Mouse (Mus musculus) embryonic facial prominence, embryonic 13.5 days (tissue): ENCODE results near the gene Hipk3. TPM values are rescaled to one million over a fixed set of nuclear protein-coding genes. Genes with fewer than 3 reads are reported as not detected.

Experiments used
- ATAC-seq: fragments of 200-750 bp; cut with Nextera tagmentation; 2 replicates; pipeline ENCODE4 v1.8.0; 2017; ENCODE audit warnings: low read depth; ENCODE audit not compliant: insufficient number of reproducible peaks, insufficient read depth, low FRiP score, low TSS enrichment
- H3K27ac ChIP-seq: fragments of 300-500 bp; sonication (generic); 2 replicates; pipeline ENCODE4 v1.5.1; 2015; ENCODE audit warnings: moderate library complexity, mild to moderate bottlenecking, inconsistent platforms
- H3K27me3 ChIP-seq: fragments of 300-500 bp; sonication (generic); 2 replicates; pipeline ENCODE4 v1.6.1; 2015; ENCODE audit warnings: mild to moderate bottlenecking, inconsistent platforms
- H3K36me3 ChIP-seq: fragments of 300-500 bp; sonication (generic); 2 replicates; pipeline ENCODE4 v1.6.1; 2015; ENCODE audit warnings: mild to moderate bottlenecking, inconsistent platforms
- H3K4me1 ChIP-seq: fragments of 300-500 bp; sonication (generic); 2 replicates; pipeline ENCODE4 v1.6.1; 2015; ENCODE audit warnings: inconsistent platforms
- H3K4me2 ChIP-seq: fragments of 300-500 bp; sonication (generic); 2 replicates; pipeline ENCODE4 v1.6.1; 2015; ENCODE audit warnings: moderate library complexity, mild to moderate bottlenecking, inconsistent platforms
- H3K4me3 ChIP-seq: fragments of 300-500 bp; sonication (generic); 2 replicates; pipeline ENCODE4 v1.5.1; 2015; ENCODE audit warnings: mild to moderate bottlenecking, inconsistent platforms
- H3K9ac ChIP-seq: fragments of 300-500 bp; sonication (generic); 2 replicates; pipeline ENCODE4 v1.6.1; 2015; ENCODE audit warnings: mild to moderate bottlenecking, inconsistent platforms
- H3K9me3 ChIP-seq: fragments of 300-500 bp; sonication (generic); 2 replicates; pipeline ENCODE4 v1.6.1; 2016; ENCODE audit warnings: inconsistent platforms
- WGBS: fragments of 180-500 bp; shearing (Covaris S2); methylation state at CpG from one replicate; pipeline ENCODE4 v1.1.7; 2015; ENCODE audit warnings: mixed read lengths; 5-methylcytosine and 5-hydroxymethylcytosine counted together
- polyA plus RNA-seq: library from polyadenylated mRNA; unstranded; fragments of >200 nt; fragmentation: Nextera tagmentation; extraction: Ambion mirVana; gene quantifications from 2 replicates; pipeline ENCODE4 v1.2.1, GENCODE M21; 2015

The Hipk3 gene
- polyA plus RNA-seq, 1 experiment from 2014 or later = 12.8 TPM

DNA sequence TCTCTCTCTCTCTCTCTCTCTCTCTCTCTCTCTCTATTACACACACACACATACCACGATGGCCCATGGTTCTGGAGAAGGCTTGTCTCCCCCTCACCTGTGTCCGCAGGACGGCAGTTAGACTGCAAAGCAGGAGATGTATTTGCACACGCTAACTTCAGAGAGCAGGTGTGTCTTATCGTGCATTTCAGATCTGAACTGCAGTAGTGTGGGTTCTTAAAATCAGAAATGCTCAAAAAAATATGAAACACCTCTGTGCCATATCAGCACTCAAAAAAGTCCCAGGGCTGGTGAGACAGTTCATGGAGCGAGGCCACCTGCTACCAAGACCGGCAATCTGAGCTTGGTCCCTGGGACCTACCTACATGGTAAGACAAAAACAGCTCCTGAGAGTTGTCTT lies 82.4 kb downstream of the Hipk3 start:
- Histone ChIP-seq H3K9me3 (no peaks in the 10 kb centered on the region), H3K4me1 (peaks cover 18% of the 10 kb centered on the region), H3K36me3 (no peaks in the 10 kb centered on the region), H3K27me3 (peaks cover 76% of the 10 kb centered on the region), H3K4me3 (no peak overlapping the region), H3K27ac (no peak overlapping the region), H3K9ac (no peak overlapping the region), H3K4me2 (no peak overlapping the region)
- ATAC-seq = no peak
- 87% methylated on average over 7 of the region's 7 CpGs for WGBS

DNA sequence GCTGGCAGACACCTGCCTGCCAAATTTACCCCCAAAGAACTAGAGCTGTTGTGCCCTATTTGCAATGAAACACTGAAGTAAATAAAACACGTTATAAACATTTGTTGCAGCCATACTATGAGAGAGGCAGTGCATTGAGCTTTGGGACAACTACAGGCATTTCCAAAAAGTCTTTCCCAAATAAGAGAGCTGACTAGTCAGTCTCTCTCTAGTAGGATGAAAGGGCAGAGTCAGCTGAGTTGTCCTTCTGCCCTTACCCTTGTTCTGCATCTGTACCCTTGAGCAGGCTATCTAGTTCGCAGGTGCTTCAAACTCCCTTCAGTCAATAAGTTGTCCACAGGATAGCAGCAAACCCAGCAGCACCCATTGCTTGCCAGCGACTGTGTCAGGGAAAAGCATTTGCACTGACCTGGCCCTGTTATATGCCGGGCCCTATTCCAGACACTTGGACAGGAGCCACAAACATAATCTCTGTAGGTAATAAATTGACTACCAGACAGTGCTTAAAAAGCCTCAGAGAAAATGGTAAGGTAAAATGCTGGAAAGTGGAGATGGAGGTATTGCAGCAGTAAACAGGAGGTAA lies 83.2 kb downstream of the Hipk3 start, which contains the start of gene D430041D05Rik:
Gene D430041D05Rik (minus strand): TSS at position 51 of the 583 bp plus-strand sequence.
- no peak for ATAC-seq
- peaks cover 82% of the 10 kb centered on the region for H3K27me3 ChIP-seq

DNA sequence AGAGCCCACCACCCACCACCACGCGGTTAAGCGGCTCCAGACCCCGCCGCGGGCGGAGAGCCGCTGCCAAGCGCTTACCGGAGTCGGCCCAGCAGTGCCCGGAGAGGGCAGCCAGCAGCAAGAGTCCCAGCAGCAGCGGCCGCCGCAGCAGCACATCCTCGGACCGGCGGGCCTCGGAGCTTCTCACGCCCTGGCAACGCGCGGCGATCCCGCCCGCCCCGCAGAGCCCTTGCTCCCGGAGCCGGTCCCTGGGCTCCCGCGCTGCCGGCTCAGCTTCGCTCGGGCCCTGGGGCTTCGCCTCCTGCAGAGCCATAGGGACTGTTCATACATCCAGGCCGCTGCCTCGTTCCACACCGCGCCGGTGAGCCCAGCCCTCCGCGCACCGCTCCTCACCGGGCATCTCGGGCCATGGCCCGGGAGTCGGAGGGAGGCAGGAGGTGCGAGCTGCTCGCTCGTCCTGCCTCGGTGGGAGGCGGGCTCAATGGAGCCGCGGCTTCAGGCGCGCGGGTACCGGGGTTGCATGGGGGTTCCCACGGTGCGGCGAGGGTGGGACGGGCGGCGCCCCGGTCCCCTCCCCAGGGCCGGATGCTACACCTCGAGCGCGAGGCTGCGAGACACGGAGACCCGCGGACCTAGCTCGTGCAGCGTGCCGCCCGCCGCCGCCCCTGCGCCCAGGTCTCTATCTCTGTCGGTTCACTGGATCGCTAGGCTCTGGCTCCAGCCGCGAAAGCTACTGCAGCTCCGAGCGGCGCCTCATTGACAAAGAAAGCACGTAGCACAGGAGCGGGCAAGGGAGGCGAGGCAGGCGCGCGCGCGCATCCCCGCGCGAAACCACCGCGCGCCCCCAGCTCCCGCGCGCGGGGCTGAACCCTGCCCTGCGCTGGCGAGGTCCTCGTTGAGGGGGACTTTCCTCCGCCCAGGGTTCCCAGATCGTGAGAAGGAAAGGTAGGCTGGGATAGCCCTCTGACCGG lies 84.1 kb downstream of the Hipk3 start:
- H3K4me1 ChIP-seq = peaks cover 18% of the 10 kb centered on the region
- under 1% methylated on average over 111 of the region's 111 CpGs for WGBS
- H3K36me3 ChIP-seq = no peaks in the 10 kb centered on the region
- peak overlapping the region; percentile 67 for H3K4me3 ChIP-seq
- ATAC-seq = peak; percentile 60
- peak overlapping the region; percentile 100 for H3K4me2 ChIP-seq
- H3K27ac ChIP-seq = no peak overlapping the region
- no peaks in the 10 kb centered on the region for H3K9me3 ChIP-seq
- peaks cover 77% of the 10 kb centered on the region for H3K27me3 ChIP-seq
- H3K9ac ChIP-seq = peak overlapping the region; percentile 72

More for the DNA sequence above, 83.2 kb downstream of the Hipk3 start, which contains the start of gene D430041D05Rik:
- Histone ChIP-seq H3K27ac (no peak within 1 kb of the TSS), H3K4me3 (peak within 1 kb of the TSS; percentile 67), H3K9me3 (no peaks in the 10 kb centered on the region), H3K4me1 (peaks cover 18% of the 10 kb centered on the region), H3K9ac (peak within 1 kb of the TSS; percentile 72), H3K36me3 (no peaks in the 10 kb centered on the region), H3K4me2 (peak within 1 kb of the TSS; percentile 100)
- 61% methylated on average over 4 of the region's 4 CpGs for WGBS

DNA sequence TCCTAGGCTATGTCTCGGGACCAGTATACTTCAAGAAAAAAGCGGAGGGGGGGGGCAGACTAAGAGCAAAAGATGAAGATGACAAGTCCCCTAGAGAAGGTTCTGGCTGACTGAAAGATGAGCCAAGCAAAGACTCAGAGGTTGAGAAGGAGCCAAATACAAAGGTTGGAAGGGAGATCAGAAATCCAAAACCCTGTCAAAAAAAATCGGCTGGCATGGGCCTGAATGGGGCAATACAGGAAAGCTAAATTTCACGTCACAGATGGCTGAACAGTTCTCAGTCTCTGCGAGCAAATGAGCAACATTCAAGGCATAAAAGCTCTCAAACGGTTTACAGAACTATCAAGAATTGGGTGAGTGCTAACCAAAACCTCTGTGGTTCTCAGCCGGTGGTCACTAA lies 85.9 kb downstream of the Hipk3 start:
- H3K9me3 ChIP-seq = no peaks in the 10 kb centered on the region
- H3K4me1 ChIP-seq = peaks cover 18% of the 10 kb centered on the region
- H3K4me3 ChIP-seq = no peak overlapping the region
- H3K27ac ChIP-seq = no peak overlapping the region
- H3K9ac ChIP-seq = no peak overlapping the region
- ATAC-seq = no peak
- H3K4me2 ChIP-seq = no peak overlapping the region
- H3K36me3 ChIP-seq = no peaks in the 10 kb centered on the region
- peaks cover 71% of the 10 kb centered on the region for H3K27me3 ChIP-seq
- 61% methylated on average over 7 of the region's 7 CpGs for WGBS

DNA sequence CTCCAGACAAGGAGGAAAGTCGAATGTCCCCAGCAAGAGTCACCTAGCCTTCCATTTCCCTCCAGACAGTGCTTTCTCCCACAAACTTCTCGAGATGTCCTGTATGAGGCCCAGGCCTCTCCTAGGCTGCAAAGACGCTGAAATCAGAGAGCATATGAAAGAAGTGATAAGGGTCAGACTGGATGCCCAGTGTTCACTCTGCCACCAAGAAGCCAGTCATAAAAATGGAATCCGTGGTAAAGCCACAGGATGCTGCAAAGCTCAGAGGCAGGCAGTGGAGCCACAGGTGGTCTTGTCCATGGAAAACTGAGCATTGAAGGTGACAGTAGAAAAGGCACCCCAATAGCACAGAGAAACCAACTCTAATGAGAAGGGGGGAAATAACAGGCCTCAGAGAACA lies 86.3 kb downstream of the Hipk3 start:
- no peak for ATAC-seq
- H3K36me3 ChIP-seq = no peaks in the 10 kb centered on the region
- no peak overlapping the region for H3K4me3 ChIP-seq
- peaks cover 18% of the 10 kb centered on the region for H3K4me1 ChIP-seq
- no peak overlapping the region for H3K9ac ChIP-seq
- WGBS = 65% methylated on average over 4 of the region's 4 CpGs
- peaks cover 67% of the 10 kb centered on the region for H3K27me3 ChIP-seq
- H3K4me2 ChIP-seq = no peak overlapping the region
- no peak overlapping the region for H3K27ac ChIP-seq
- H3K9me3 ChIP-seq = no peaks in the 10 kb centered on the region

DNA sequence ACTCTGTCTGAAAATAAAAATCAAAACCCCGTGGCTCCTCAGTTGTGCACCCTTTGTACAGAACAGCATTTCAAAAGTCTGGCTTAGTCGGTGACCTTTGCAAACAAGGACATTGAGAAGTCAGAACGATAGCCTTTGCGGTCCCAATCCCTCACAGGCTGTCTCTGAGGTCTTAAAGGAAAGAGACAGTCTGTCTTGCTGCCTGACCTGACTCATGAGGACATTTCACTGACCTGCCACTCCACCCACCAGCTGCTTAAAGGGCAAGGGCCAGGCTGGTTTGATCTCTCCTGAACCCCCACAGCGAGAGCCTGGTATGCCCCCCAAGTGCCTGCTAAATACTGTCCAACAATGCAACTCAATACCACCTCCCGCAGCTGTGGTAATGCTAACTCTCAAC lies 90.2 kb downstream of the Hipk3 start:
- H3K27me3 ChIP-seq = peaks cover 28% of the 10 kb centered on the region
- ATAC-seq = no peak
- no peak overlapping the region for H3K4me3 ChIP-seq
- no peaks in the 10 kb centered on the region for H3K36me3 ChIP-seq
- WGBS = 84% methylated on average over 6 of the region's 6 CpGs
- H3K9ac ChIP-seq = no peak overlapping the region
- no peak overlapping the region for H3K27ac ChIP-seq
- no peaks in the 10 kb centered on the region for H3K9me3 ChIP-seq
- no peak overlapping the region for H3K4me2 ChIP-seq
- H3K4me1 ChIP-seq = peaks cover 4% of the 10 kb centered on the region

DNA sequence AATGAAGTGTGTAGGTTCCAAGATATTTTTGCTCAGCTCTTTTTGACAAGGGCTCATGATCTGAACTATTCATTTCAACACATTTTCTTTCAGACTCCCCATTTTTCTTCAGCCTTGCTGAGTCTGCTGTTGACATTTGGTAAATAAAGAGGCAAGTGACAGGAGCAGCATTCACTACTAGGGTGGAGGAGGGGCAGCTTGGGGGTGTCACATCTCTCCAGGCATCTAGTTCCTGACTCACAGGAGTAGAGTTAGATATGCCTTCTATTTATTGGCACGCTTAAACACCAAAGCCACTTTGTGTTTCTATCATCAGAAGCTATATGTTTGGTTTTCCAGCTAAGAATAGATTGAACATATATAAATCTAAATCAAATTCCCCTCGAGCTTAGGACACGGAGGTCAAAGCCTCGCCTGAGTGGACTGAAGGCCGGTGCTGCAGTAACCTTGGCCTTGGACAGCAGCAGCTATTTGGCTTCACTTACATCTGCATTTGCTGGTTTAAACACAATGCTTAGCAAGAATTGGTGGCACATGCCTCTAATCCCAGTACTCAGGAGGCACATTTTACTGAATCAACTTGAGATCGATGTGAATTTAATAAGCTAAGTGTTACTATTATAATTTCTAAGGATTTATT lies 95.5 kb downstream of the Hipk3 start:
- H3K9me3 ChIP-seq = no peaks in the 10 kb centered on the region
- H3K9ac ChIP-seq = no peak overlapping the region
- no peaks in the 10 kb centered on the region for H3K36me3 ChIP-seq
- no peak for ATAC-seq
- no peak overlapping the region for H3K4me2 ChIP-seq
- no peaks in the 10 kb centered on the region for H3K27me3 ChIP-seq
- H3K4me1 ChIP-seq = no peaks in the 10 kb centered on the region
- 85% methylated on average over 6 of the region's 6 CpGs for WGBS
- H3K4me3 ChIP-seq = no peak overlapping the region
- H3K27ac ChIP-seq = no peak overlapping the region

DNA sequence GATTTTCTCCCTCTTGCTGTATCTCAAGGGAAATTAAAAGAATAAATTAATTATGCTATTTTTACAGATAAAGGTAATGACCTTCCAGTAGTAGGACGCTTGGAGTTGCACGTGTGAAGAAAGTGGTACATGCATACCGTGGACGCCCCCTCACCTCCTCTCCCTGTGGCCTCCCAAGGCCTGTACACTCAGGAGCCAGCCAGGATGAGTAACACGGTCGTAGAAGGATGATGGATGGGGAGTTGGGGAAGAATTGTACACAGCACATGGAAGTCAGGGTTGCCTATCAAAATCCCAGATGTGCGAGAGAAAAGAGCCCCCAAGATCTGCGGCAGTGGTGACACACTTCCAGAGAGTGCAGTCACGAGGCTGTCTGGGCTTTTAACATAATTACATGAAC lies 98.3 kb downstream of the Hipk3 start:
- Histone ChIP-seq H3K9me3 (no peaks in the 10 kb centered on the region), H3K9ac (no peak overlapping the region), H3K27ac (no peak overlapping the region), H3K4me1 (no peaks in the 10 kb centered on the region), H3K4me3 (no peak overlapping the region), H3K27me3 (no peaks in the 10 kb centered on the region), H3K4me2 (no peak overlapping the region), H3K36me3 (no peaks in the 10 kb centered on the region)
- 81% methylated on average over 9 of the region's 9 CpGs for WGBS
- no peak for ATAC-seq

DNA sequence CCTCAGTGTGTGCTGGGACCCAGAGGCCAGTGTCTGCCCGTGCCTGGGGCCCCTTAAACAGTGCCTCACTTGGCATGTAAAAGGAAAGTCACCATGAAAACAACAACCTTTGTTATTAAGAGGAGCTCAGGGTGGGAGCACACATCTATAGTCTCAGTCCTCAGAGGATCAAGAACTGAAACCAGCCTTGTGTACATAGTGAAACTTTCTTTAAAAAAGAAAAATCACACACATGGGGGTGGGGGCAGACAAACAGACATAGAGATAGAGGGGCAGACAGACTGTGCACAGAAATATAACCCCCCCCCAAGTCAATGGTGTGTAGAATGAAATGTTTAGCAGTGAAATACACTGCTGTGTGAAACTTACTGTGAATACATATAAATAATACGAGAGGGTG lies 99.5 kb downstream of the Hipk3 start:
- no peaks in the 10 kb centered on the region for H3K27me3 ChIP-seq
- H3K27ac ChIP-seq = no peak overlapping the region
- no peak overlapping the region for H3K4me2 ChIP-seq
- no peaks in the 10 kb centered on the region for H3K4me1 ChIP-seq
- H3K9me3 ChIP-seq = no peaks in the 10 kb centered on the region
- 52% methylated on average over 2 of the region's 2 CpGs for WGBS
- H3K36me3 ChIP-seq = no peaks in the 10 kb centered on the region
- H3K4me3 ChIP-seq = no peak overlapping the region
- H3K9ac ChIP-seq = no peak overlapping the region
- no peak for ATAC-seq

DNA sequence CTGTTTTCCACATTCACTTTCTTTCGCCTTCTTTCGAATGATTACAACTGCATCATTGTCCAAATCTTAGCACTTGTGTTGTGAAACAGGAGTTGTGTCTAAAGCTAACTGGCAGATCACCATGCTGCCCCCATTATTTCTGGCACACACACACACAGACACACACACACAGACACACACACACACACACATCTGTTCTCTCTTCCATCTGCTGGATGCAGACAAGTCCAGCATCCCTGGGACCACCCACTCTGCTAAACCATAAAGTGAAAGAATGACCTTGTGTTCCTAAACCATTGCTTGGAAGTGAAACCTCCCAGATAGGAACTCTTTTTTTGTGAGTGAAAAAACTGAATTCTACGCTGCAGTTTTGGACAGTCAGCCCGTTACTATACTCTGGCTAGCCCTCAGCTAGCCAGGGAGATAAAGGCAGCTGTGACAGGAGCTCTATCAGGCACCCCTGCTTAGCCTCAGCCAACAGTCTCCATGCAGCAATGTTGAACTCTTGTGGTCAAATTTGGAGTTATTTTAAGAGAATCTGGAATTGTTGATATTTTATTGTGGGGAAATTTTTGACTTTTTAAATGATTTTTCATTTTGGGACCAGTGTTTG lies 101.4 kb downstream of the Hipk3 start:
- ATAC-seq = no peak
- Histone ChIP-seq H3K27ac (no peak overlapping the region), H3K4me1 (no peaks in the 10 kb centered on the region), H3K27me3 (no peaks in the 10 kb centered on the region), H3K36me3 (no peaks in the 10 kb centered on the region), H3K4me3 (no peak overlapping the region), H3K4me2 (no peak overlapping the region), H3K9ac (no peak overlapping the region), H3K9me3 (no peaks in the 10 kb centered on the region)
- 75% methylated on average over 4 of the region's 4 CpGs for WGBS

DNA sequence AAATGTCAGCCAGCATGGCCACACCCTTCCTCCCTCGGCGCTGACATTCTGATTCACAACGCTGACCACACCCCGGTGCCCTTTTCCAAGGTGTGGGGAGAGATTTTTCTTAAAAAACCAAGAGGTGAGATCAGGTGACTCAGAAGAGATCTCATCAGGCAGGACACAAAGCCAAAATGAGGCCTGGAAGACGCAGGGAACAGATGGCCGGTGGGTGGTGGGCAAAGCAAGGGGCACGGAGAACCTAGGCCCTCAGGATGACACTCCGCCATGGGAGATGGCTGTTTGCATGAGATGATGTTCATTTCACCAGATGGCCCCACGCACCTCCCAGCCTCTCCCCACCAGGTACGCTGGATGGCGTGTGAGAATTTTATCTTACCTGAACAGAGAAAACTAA lies 105.0 kb downstream of the Hipk3 start:
- no peak for ATAC-seq
- Histone ChIP-seq H3K27me3 (no peaks in the 10 kb centered on the region), H3K4me1 (no peaks in the 10 kb centered on the region), H3K4me3 (no peak overlapping the region), H3K9ac (no peak overlapping the region), H3K36me3 (no peaks in the 10 kb centered on the region), H3K27ac (no peak overlapping the region), H3K4me2 (no peak overlapping the region), H3K9me3 (no peaks in the 10 kb centered on the region)
- WGBS = 88% methylated on average over 11 of the region's 11 CpGs
